Mouse (Mus musculus) retina, embryonic 14.5 days (tissue): ENCODE results near the gene Tenm4.

Experiments used
- DNase-seq: peaks from one replicate; pipeline ENCODE4 v3.0.0-alpha.2; 2015; ENCODE audit warnings: low spot score

Gene Tenm4

GRCm38 (mm10) chr7:96773585-96774225 is 602.7 kb downstream of the Tenm4 start:
- no peak for DNase-seq

- DNase-seq: peak; percentile 47
Observed at GRCm38 (mm10) chr7:96775080-96775486, 604.0 kb downstream of the Tenm4 start.

GRCm38 (mm10) chr7:96777938-96778600 is 607.0 kb downstream of the Tenm4 start:
- DNase-seq: no peak

GRCm38 (mm10) chr7:96778601-96778969 is 607.5 kb downstream of the Tenm4 start:
- DNase-seq: peak; percentile 55

GRCm38 (mm10) chr7:96780556-96780955 is 609.5 kb downstream of the Tenm4 start:
- no peak for DNase-seq

GRCm38 (mm10) chr7:96781068-96781467 is 610.0 kb downstream of the Tenm4 start:
- DNase-seq: no peak

- DNase-seq: no peak
Observed at GRCm38 (mm10) chr7:96782686-96783085, 611.6 kb downstream of the Tenm4 start.

- DNase-seq: no peak
Observed at GRCm38 (mm10) chr7:96785808-96786207, 614.8 kb downstream of the Tenm4 start.

GRCm38 (mm10) chr7:96786262-96787044 is 615.4 kb downstream of the Tenm4 start:
- DNase-seq: no peak

GRCm38 (mm10) chr7:96788135-96788534 is 617.1 kb downstream of the Tenm4 start:
- no peak for DNase-seq

- no peak for DNase-seq
Observed at GRCm38 (mm10) chr7:96790326-96790725, 619.3 kb downstream of the Tenm4 start.

GRCm38 (mm10) chr7:96792456-96793229 is 621.6 kb downstream of the Tenm4 start:
- peak; percentile 76 for DNase-seq

GRCm38 (mm10) chr7:96796033-96796741 is 625.1 kb downstream of the Tenm4 start:
- peak; percentile 53 for DNase-seq

- DNase-seq: peak; percentile 84
Observed at GRCm38 (mm10) chr7:96796788-96797485, 625.9 kb downstream of the Tenm4 start.

GRCm38 (mm10) chr7:96797716-96798332 is 626.8 kb downstream of the Tenm4 start:
- peak; percentile 34 for DNase-seq

GRCm38 (mm10) chr7:96799816-96800215 is 628.8 kb downstream of the Tenm4 start:
- DNase-seq: peak; percentile 37

GRCm38 (mm10) chr7:96801368-96801767 is 630.3 kb downstream of the Tenm4 start:
- no peak for DNase-seq

- DNase-seq: no peak
Observed at GRCm38 (mm10) chr7:96802216-96802615, 631.2 kb downstream of the Tenm4 start.

GRCm38 (mm10) chr7:96806561-96806960 is 635.5 kb downstream of the Tenm4 start:
- DNase-seq: no peak

- DNase-seq: no peak
Observed at GRCm38 (mm10) chr7:96807281-96808058, 636.4 kb downstream of the Tenm4 start.
